Mouse (Mus musculus): Measurements from ENCODE around the gene Klrg2. TPM values are rescaled to one million over a fixed set of nuclear protein-coding genes. Genes with fewer than 3 reads are reported as not detected.

Klrg2 gene
- polyA plus RNA-seq, 1 experiment from 2014 or later, result 1.2 TPM

- peak within 1 kb of the TSS; percentile 72 for H3K9ac ChIP-seq (ENCODE audit: low read depth, low read length)
- H3K27me3 ChIP-seq (replicated peaks; ENCODE audit: control insufficient read depth, insufficient read depth, low read length), result peaks cover 8% of the 10 kb centered on the region
- H3K4me1 ChIP-seq (ENCODE audit: control insufficient read depth, insufficient read depth, low read length), result no peaks in the 10 kb centered on the region; the same call in 1 of the 2 replicates
- WGBS, result 2% methylated on average over 17 of the region's 84 CpGs
- H3K4me2 ChIP-seq (ENCODE audit: low read depth, low read length), result peak within 1 kb of the TSS; percentile 85
- no peaks in the 10 kb centered on the region for H3K9me3 ChIP-seq (ENCODE audit: control insufficient read depth, low read length)
- ATAC-seq (ENCODE audit: low read depth), result peak; percentile 80
- peak within 1 kb of the TSS; percentile 56 for H3K4me3 ChIP-seq (ENCODE audit: low read depth, low read length)
- DNase-seq (ENCODE audit: low spot score), result peak; percentile 43
- H3K36me3 ChIP-seq (ENCODE audit: control insufficient read depth, insufficient read depth, low read length), result no peaks in the 10 kb centered on the region
- no peak within 1 kb of the TSS for H3K27ac ChIP-seq (replicated peaks; ENCODE audit: low read depth, low read length)
These were observed 25.9 kb upstream of the Klrg2 start, which contains the start of gene Clec2l for GRCm38 (mm10) chr6:38662714-38663615. Gene Clec2l (plus strand): TSS chr6:38663069.

- no peaks in the 10 kb centered on the region; the same call in 1 of the 2 replicates for H3K4me1 ChIP-seq (ENCODE audit: control insufficient read depth, insufficient read depth, low read length)
- H3K27ac ChIP-seq (replicated peaks; ENCODE audit: low read depth, low read length), result no peak overlapping the region
- no peak for ATAC-seq (ENCODE audit: low read depth)
- no peak overlapping the region for H3K4me3 ChIP-seq (ENCODE audit: low read depth, low read length)
- 24% methylated on average over 4 of the region's 4 CpGs for WGBS
- H3K4me2 ChIP-seq (ENCODE audit: low read depth, low read length), result no peak overlapping the region
- no peaks in the 10 kb centered on the region for H3K9me3 ChIP-seq (ENCODE audit: control insufficient read depth, low read length)
- H3K9ac ChIP-seq (ENCODE audit: low read depth, low read length), result no peak overlapping the region
- H3K27me3 ChIP-seq (replicated peaks; ENCODE audit: control insufficient read depth, insufficient read depth, low read length), result peaks cover 8% of the 10 kb centered on the region
- H3K36me3 ChIP-seq (ENCODE audit: control insufficient read depth, insufficient read depth, low read length), result no peaks in the 10 kb centered on the region
- no peak for DNase-seq (ENCODE audit: low spot score)
These were observed 24.6 kb upstream of the Klrg2 start for GRCm38 (mm10) chr6:38661626-38662025.

GRCm38 (mm10) chr6:38650263-38650937 lies 13.4 kb upstream of the Klrg2 start:
- WGBS, result 37% methylated on average over 14 of the region's 14 CpGs
- ATAC-seq (ENCODE audit: low read depth) (peak; percentile 70), DNase-seq (ENCODE audit: low spot score) (peak; percentile 76)
- no peaks in the 10 kb centered on the region for H3K36me3 ChIP-seq (ENCODE audit: control insufficient read depth, insufficient read depth, low read length)
- no peak overlapping the region for H3K4me3 ChIP-seq (ENCODE audit: low read depth, low read length)
- H3K4me2 ChIP-seq (ENCODE audit: low read depth, low read length), result no peak overlapping the region
- no peak overlapping the region for H3K9ac ChIP-seq (ENCODE audit: low read depth, low read length)
- H3K9me3 ChIP-seq (ENCODE audit: control insufficient read depth, low read length), result no peaks in the 10 kb centered on the region
- H3K27ac ChIP-seq (replicated peaks; ENCODE audit: low read depth, low read length), result no peak overlapping the region
- H3K27me3 ChIP-seq (replicated peaks; ENCODE audit: control insufficient read depth, insufficient read depth, low read length), result no peaks in the 10 kb centered on the region
- no peaks in the 10 kb centered on the region for H3K4me1 ChIP-seq (ENCODE audit: control insufficient read depth, insufficient read depth, low read length)

- Histone ChIP-seq H3K4me3 (ENCODE audit: low read depth, low read length) (no peak overlapping the region), H3K27me3 (replicated peaks; ENCODE audit: control insufficient read depth, insufficient read depth, low read length) (no peaks in the 10 kb centered on the region), H3K9ac (ENCODE audit: low read depth, low read length) (no peak overlapping the region), H3K9me3 (ENCODE audit: control insufficient read depth, low read length) (no peaks in the 10 kb centered on the region), H3K4me2 (ENCODE audit: low read depth, low read length) (no peak overlapping the region), H3K27ac (replicated peaks; ENCODE audit: low read depth, low read length) (no peak overlapping the region), H3K4me1 (ENCODE audit: control insufficient read depth, insufficient read depth, low read length) (no peaks in the 10 kb centered on the region), H3K36me3 (ENCODE audit: control insufficient read depth, insufficient read depth, low read length) (no peaks in the 10 kb centered on the region)
- DNase-seq (ENCODE audit: low spot score), result no peak
- WGBS, result 59% methylated on average over 3 of the region's 3 CpGs
- ATAC-seq (ENCODE audit: low read depth), result no peak
These were observed 12.5 kb upstream of the Klrg2 start for GRCm38 (mm10) chr6:38649545-38649944.

- Histone ChIP-seq H3K4me2 (ENCODE audit: low read depth, low read length) (no peak overlapping the region), H3K27ac (replicated peaks; ENCODE audit: low read depth, low read length) (no peak overlapping the region), H3K9ac (ENCODE audit: low read depth, low read length) (no peak overlapping the region), H3K27me3 (replicated peaks; ENCODE audit: control insufficient read depth, insufficient read depth, low read length) (peaks cover 27% of the 10 kb centered on the region), H3K4me1 (ENCODE audit: control insufficient read depth, insufficient read depth, low read length) (peaks cover 7% of the 10 kb centered on the region), H3K4me3 (ENCODE audit: low read depth, low read length) (no peak overlapping the region), H3K36me3 (ENCODE audit: control insufficient read depth, insufficient read depth, low read length) (no peaks in the 10 kb centered on the region), H3K9me3 (ENCODE audit: control insufficient read depth, low read length) (no peaks in the 10 kb centered on the region)
- WGBS, result 73% methylated on average over 3 of the region's 3 CpGs
- ATAC-seq (ENCODE audit: low read depth) (no peak), DNase-seq (ENCODE audit: low spot score) (no peak)
These were observed 6.0 kb upstream of the Klrg2 start for GRCm38 (mm10) chr6:38643039-38643438.

GRCm38 (mm10) chr6:38642593-38642992 lies 5.6 kb upstream of the Klrg2 start:
- no peak for ATAC-seq (ENCODE audit: low read depth)
- peaks cover 7% of the 10 kb centered on the region for H3K4me1 ChIP-seq (ENCODE audit: control insufficient read depth, insufficient read depth, low read length)

GRCm38 (mm10) chr6:38641645-38642044 lies 4.6 kb upstream of the Klrg2 start:
- no peak overlapping the region for H3K4me2 ChIP-seq (ENCODE audit: low read depth, low read length)
- DNase-seq (ENCODE audit: low spot score) (no peak), ATAC-seq (ENCODE audit: low read depth) (no peak)
- no peaks in the 10 kb centered on the region for H3K36me3 ChIP-seq (ENCODE audit: control insufficient read depth, insufficient read depth, low read length)
- no peak overlapping the region for H3K4me3 ChIP-seq (ENCODE audit: low read depth, low read length)
- no peak overlapping the region for H3K27ac ChIP-seq (replicated peaks; ENCODE audit: low read depth, low read length)
- no peak overlapping the region for H3K9ac ChIP-seq (ENCODE audit: low read depth, low read length)
- peaks cover 7% of the 10 kb centered on the region for H3K4me1 ChIP-seq (ENCODE audit: control insufficient read depth, insufficient read depth, low read length)
- 34% methylated on average over 5 of the region's 5 CpGs for WGBS
- peaks cover 41% of the 10 kb centered on the region for H3K27me3 ChIP-seq (replicated peaks; ENCODE audit: control insufficient read depth, insufficient read depth, low read length)
- H3K9me3 ChIP-seq (ENCODE audit: control insufficient read depth, low read length), result no peaks in the 10 kb centered on the region

More at GRCm38 (mm10) chr6:38642593-38642992, 5.6 kb upstream of the Klrg2 start:
- no peak overlapping the region for H3K4me2 ChIP-seq (ENCODE audit: low read depth, low read length)
- H3K36me3 ChIP-seq (ENCODE audit: control insufficient read depth, insufficient read depth, low read length), result no peaks in the 10 kb centered on the region
- no peak for DNase-seq (ENCODE audit: low spot score)
- no peak overlapping the region for H3K9ac ChIP-seq (ENCODE audit: low read depth, low read length)
- H3K27ac ChIP-seq (replicated peaks; ENCODE audit: low read depth, low read length), result no peak overlapping the region
- 74% methylated on average over 5 of the region's 5 CpGs for WGBS
- no peak overlapping the region for H3K4me3 ChIP-seq (ENCODE audit: low read depth, low read length)
- peaks cover 32% of the 10 kb centered on the region for H3K27me3 ChIP-seq (replicated peaks; ENCODE audit: control insufficient read depth, insufficient read depth, low read length)
- H3K9me3 ChIP-seq (ENCODE audit: control insufficient read depth, low read length), result no peaks in the 10 kb centered on the region

- no peaks in the 10 kb centered on the region for H3K36me3 ChIP-seq (ENCODE audit: control insufficient read depth, insufficient read depth, low read length)
- WGBS, result 66% methylated on average over 5 of the region's 5 CpGs
- H3K9ac ChIP-seq (ENCODE audit: low read depth, low read length), result no peak overlapping the region
- H3K9me3 ChIP-seq (ENCODE audit: control insufficient read depth, low read length), result no peaks in the 10 kb centered on the region
- no peak overlapping the region for H3K4me2 ChIP-seq (ENCODE audit: low read depth, low read length)
- DNase-seq (ENCODE audit: low spot score) (no peak), ATAC-seq (ENCODE audit: low read depth) (no peak)
- H3K4me1 ChIP-seq (ENCODE audit: control insufficient read depth, insufficient read depth, low read length), result peaks cover 7% of the 10 kb centered on the region
- no peak overlapping the region for H3K4me3 ChIP-seq (ENCODE audit: low read depth, low read length)
- peaks cover 45% of the 10 kb centered on the region for H3K27me3 ChIP-seq (replicated peaks; ENCODE audit: control insufficient read depth, insufficient read depth, low read length)
- no peak overlapping the region for H3K27ac ChIP-seq (replicated peaks; ENCODE audit: low read depth, low read length)
These were observed 4.2 kb upstream of the Klrg2 start for GRCm38 (mm10) chr6:38641228-38641627.
